9 mouse cellular contexts compared by ENCODE assay signal in the genomic region with DNA sequence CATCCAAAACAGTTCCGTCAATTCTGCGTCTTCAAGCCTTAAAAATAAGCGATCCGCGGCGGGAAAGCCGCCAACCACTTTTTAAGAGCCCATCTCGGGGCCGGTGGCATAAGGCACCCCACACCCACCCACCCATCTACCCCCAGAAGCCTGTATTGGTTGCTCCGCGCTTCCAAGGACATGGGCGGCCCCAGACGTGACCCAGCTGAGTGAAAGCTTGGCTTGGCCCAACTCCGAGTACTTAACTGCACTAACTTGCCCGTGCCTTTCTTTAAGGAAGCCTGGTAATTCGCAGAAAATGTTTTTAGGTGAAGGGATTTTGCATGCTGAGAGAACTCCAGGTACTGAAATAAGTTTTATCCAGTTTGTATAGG. TPM values are rescaled to one million over a fixed set of nuclear protein-coding genes. Genes with fewer than 3 reads are reported as not detected.
DNase-seq lines count a peak whose midpoint lies in the region; ATAC-seq lines count a peak whose summit lies in the region.
"Had no signal": no experiment of that assay in that cellular context is flagged by ENCODE, and none has a peak within 500 bp of the region (broad histone marks: within the 10 kb centered on the region; RNA-seq: fewer than 3 reads in every experiment).

No protein-coding gene starts in this region.

- no peaks in the 10 kb centered on the region for H3K36me3 ChIP-seq in neural tube, embryonic 11.5 days (ENCODE audit: control insufficient read depth, insufficient read depth, low read length)
- no peaks in the 10 kb centered on the region for H3K36me3 ChIP-seq in liver, embryonic 11.5 days (ENCODE audit: control insufficient read depth, insufficient read depth, low read length)
- 0 out of 2 replicates have a peak, but pooled peaks cover 4% of the 10 kb centered on the region for H3K36me3 ChIP-seq in stomach, embryonic 15.5 days

- 0 out of 2 replicates have a peak overlapping the region, but pooled peaks have one; percentile 37 for H3K27ac ChIP-seq in neural tube, embryonic 11.5 days (ENCODE audit: low read depth, low read length)
- peak overlapping the region; percentile 77 for H3K27ac ChIP-seq in liver, embryonic 11.5 days (ENCODE audit: low read depth, low read length)
- H3K27ac ChIP-seq in stomach, embryonic 15.5 days = peak overlapping the region; percentile 94

- H3K9ac ChIP-seq in neural tube, embryonic 11.5 days (ENCODE audit: low read length) = peak overlapping the region; percentile 49
- peak overlapping the region; percentile 64 for H3K9ac ChIP-seq in liver, embryonic 11.5 days (ENCODE audit: low read depth, low read length)
- H3K9ac ChIP-seq in stomach, embryonic 15.5 days = peak overlapping the region; percentile 34; the same call in 1 of the 2 replicates

- ATAC-seq in neural tube, embryonic 11.5 days (ENCODE audit: insufficient read depth, low FRiP score, low TSS enrichment) = no peak
- peak; percentile 21; the same call in 1 of the 2 replicates for ATAC-seq in liver, embryonic 11.5 days (replicated peaks; ENCODE audit: low FRiP score)
- 0 out of 2 replicates have a peak, but pooled peaks have one; percentile 1 for ATAC-seq in stomach, embryonic 15.5 days (ENCODE audit: insufficient read depth, low FRiP score, low read depth)
- no peak for ATAC-seq in activated CD4-positive, CD25-positive, alpha-beta regulatory T cell, adult 4 months

- H3K4me1 ChIP-seq in neural tube, embryonic 11.5 days (ENCODE audit: control insufficient read depth, insufficient read depth, low read length) = peaks cover 28% of the 10 kb centered on the region
- peaks cover 38% of the 10 kb centered on the region for H3K4me1 ChIP-seq in liver, embryonic 11.5 days (replicated peaks; ENCODE audit: control insufficient read depth, insufficient read depth, low read length)
- H3K4me1 ChIP-seq in stomach, embryonic 15.5 days = peaks cover 51% of the 10 kb centered on the region

- peak overlapping the region; percentile 56 for H3K4me2 ChIP-seq in neural tube, embryonic 11.5 days (ENCODE audit: low read depth)
- peak overlapping the region; percentile 66 for H3K4me2 ChIP-seq in liver, embryonic 11.5 days
- H3K4me2 ChIP-seq in stomach, embryonic 15.5 days = peak overlapping the region; percentile 78

- H3K4me3 ChIP-seq in neural tube, embryonic 11.5 days (ENCODE audit: low read depth, low read length) = peak overlapping the region; percentile 97
- peak overlapping the region; percentile 99 for H3K4me3 ChIP-seq in liver, embryonic 11.5 days (ENCODE audit: low read depth, low read length)
- H3K4me3 ChIP-seq in stomach, embryonic 15.5 days (replicated peaks) = peak overlapping the region; percentile 83

- 23% methylated on average over 16 of the region's 16 CpGs for WGBS in neural tube, embryonic 11.5 days
- WGBS in liver, embryonic 11.5 days = 9% methylated on average over 16 of the region's 16 CpGs
- 9% methylated on average over 16 of the region's 16 CpGs for WGBS in stomach, embryonic 15.5 days

- peak; percentile 66 for DNase-seq in adrenal gland, postnatal 14 days
- DNase-seq in adrenal gland, postnatal 36 days = no peak
- no peak for DNase-seq in neural tube, embryonic 11.5 days (ENCODE audit: low spot score)
- DNase-seq in neural tube, embryonic 10.5 days (ENCODE audit: extremely low spot score, low spot score) = no peak
- DNase-seq in liver, embryonic 11.5 days (ENCODE audit: low spot score) = no peak
- no peak for DNase-seq in frontal cortex, adult 2 months (ENCODE audit: extremely low spot score in 1 of 2, low spot score in 1 of 2)

- no peaks in the 10 kb centered on the region for H3K27me3 ChIP-seq in neural tube, embryonic 11.5 days (ENCODE audit: control insufficient read depth, insufficient read depth, low read length)
- H3K27me3 ChIP-seq in liver, embryonic 11.5 days (replicated peaks; ENCODE audit: control insufficient read depth, insufficient read depth, low read length) = no peaks in the 10 kb centered on the region
- no peaks in the 10 kb centered on the region for H3K27me3 ChIP-seq in stomach, embryonic 15.5 days (replicated peaks)

- H3K9me3 ChIP-seq in neural tube, embryonic 11.5 days (ENCODE audit: control insufficient read depth, low read length) = no peaks in the 10 kb centered on the region
- H3K9me3 ChIP-seq in liver, embryonic 11.5 days (ENCODE audit: control insufficient read depth, low read length) = no peaks in the 10 kb centered on the region
- H3K9me3 ChIP-seq in stomach, embryonic 15.5 days = no peaks in the 10 kb centered on the region

RNA-seq across cellular contexts. Expression of gene Smarcd2, which starts 0.5 kb away (rescaled TPM):
- 79.9 and 91.0 TPM in 2 replicates for total RNA-seq in adrenal gland, postnatal 14 days (2021)
- total RNA-seq in adrenal gland, postnatal 36 days (2021) = 10 to 100 TPM; 68.1 to 86.5 TPM
- 42.0 and 44.4 TPM in 2 replicates for polyA plus RNA-seq in neural tube, embryonic 11.5 days (2014; fragmentation: Nextera tagmentation; extraction: Ambion mirVana)
- 60.3 and 62.9 TPM in 2 replicates for polyA plus RNA-seq in liver, embryonic 11.5 days (2014; fragmentation: Nextera tagmentation; extraction: Ambion mirVana)
- 70.2 and 78.3 TPM in 2 replicates for polyA plus RNA-seq in stomach, embryonic 15.5 days (2015; fragmentation: Nextera tagmentation; extraction: Ambion mirVana)
- polyA plus RNA-seq in frontal cortex, adult 2 months (2012; rRNA removed) = 32.1 and 33.5 TPM in 2 replicates
- polyA plus RNA-seq in activated CD4-positive, CD25-positive, alpha-beta regulatory T cell, adult 4 months (2017; shearing (Covaris generic)) = 10 to 100 TPM; 17.6 to 23.2 TPM

RNA-seq across cellular contexts. Expression of gene Tcam1, which starts 3.2 kb away (rescaled TPM):
- 0.11 and 0.23 TPM in 2 replicates for total RNA-seq in adrenal gland, postnatal 14 days (2021)
- total RNA-seq in adrenal gland, postnatal 36 days (2021) = under 1 TPM; 0.23 to 0.36 TPM
- polyA plus RNA-seq in neural tube, embryonic 11.5 days (2014; fragmentation: Nextera tagmentation; extraction: Ambion mirVana) = 0.14 and 0.21 TPM in 2 replicates
- 0.66 and 1.2 TPM in 2 replicates for polyA plus RNA-seq in liver, embryonic 11.5 days (2014; fragmentation: Nextera tagmentation; extraction: Ambion mirVana)
- polyA plus RNA-seq in stomach, embryonic 15.5 days (2015; fragmentation: Nextera tagmentation; extraction: Ambion mirVana) = 0.27 and 0.28 TPM in 2 replicates
- polyA plus RNA-seq in frontal cortex, adult 2 months (2012; rRNA removed) = 0.23 and 0.28 TPM in 2 replicates
- polyA plus RNA-seq in activated CD4-positive, CD25-positive, alpha-beta regulatory T cell, adult 4 months (2017; shearing (Covaris generic)) = under 1 TPM; 0.12 to 0.43 TPM

RNA-seq across cellular contexts. Expression of gene Psmc5, which starts 17.3 kb away (rescaled TPM):
- 141 and 146 TPM in 2 replicates for total RNA-seq in adrenal gland, postnatal 14 days (2021)
- 100 to 1,000 TPM; 154 to 172 TPM for total RNA-seq in adrenal gland, postnatal 36 days (2021)
- polyA plus RNA-seq in neural tube, embryonic 11.5 days (2014; fragmentation: Nextera tagmentation; extraction: Ambion mirVana) = 414 and 431 TPM in 2 replicates
- polyA plus RNA-seq in liver, embryonic 11.5 days (2014; fragmentation: Nextera tagmentation; extraction: Ambion mirVana) = 304 and 310 TPM in 2 replicates
- polyA plus RNA-seq in stomach, embryonic 15.5 days (2015; fragmentation: Nextera tagmentation; extraction: Ambion mirVana) = 242 and 266 TPM in 2 replicates
- polyA plus RNA-seq in frontal cortex, adult 2 months (2012; rRNA removed) = 229 and 247 TPM in 2 replicates
- polyA plus RNA-seq in activated CD4-positive, CD25-positive, alpha-beta regulatory T cell, adult 4 months (2017; shearing (Covaris generic)) = 100 to 1,000 TPM; 140 to 180 TPM

RNA-seq across cellular contexts. Expression of gene Ftsj3, which starts 17.4 kb away (rescaled TPM):
- 66.1 and 77.0 TPM in 2 replicates for total RNA-seq in adrenal gland, postnatal 14 days (2021)
- total RNA-seq in adrenal gland, postnatal 36 days (2021) = 10 to 100 TPM; 55.2 to 66.2 TPM
- polyA plus RNA-seq in neural tube, embryonic 11.5 days (2014; fragmentation: Nextera tagmentation; extraction: Ambion mirVana) = 64.5 and 66.9 TPM in 2 replicates
- polyA plus RNA-seq in liver, embryonic 11.5 days (2014; fragmentation: Nextera tagmentation; extraction: Ambion mirVana) = 110 and 117 TPM in 2 replicates
- polyA plus RNA-seq in stomach, embryonic 15.5 days (2015; fragmentation: Nextera tagmentation; extraction: Ambion mirVana) = 49.7 and 56.5 TPM in 2 replicates
- polyA plus RNA-seq in frontal cortex, adult 2 months (2012; rRNA removed) = 23.7 and 28.1 TPM in 2 replicates
- 10 to 100 TPM; 43.4 to 53.4 TPM for polyA plus RNA-seq in activated CD4-positive, CD25-positive, alpha-beta regulatory T cell, adult 4 months (2017; shearing (Covaris generic))

RNA-seq across cellular contexts. Expression of gene Gh, which starts 28.4 kb away (rescaled TPM):
- not detected in 2 replicates for total RNA-seq in adrenal gland, postnatal 14 days (2021)
- not detected for total RNA-seq in adrenal gland, postnatal 36 days (2021)
- not detected in 2 replicates for polyA plus RNA-seq in neural tube, embryonic 11.5 days (2014; fragmentation: Nextera tagmentation; extraction: Ambion mirVana)
- polyA plus RNA-seq in liver, embryonic 11.5 days (2014; fragmentation: Nextera tagmentation; extraction: Ambion mirVana) = not detected in 2 replicates
- polyA plus RNA-seq in stomach, embryonic 15.5 days (2015; fragmentation: Nextera tagmentation; extraction: Ambion mirVana) = not detected in 2 replicates
- polyA plus RNA-seq in frontal cortex, adult 2 months (2012; rRNA removed) = 2.1 TPM in 1 of 2 replicates, not detected in the other
- not detected for polyA plus RNA-seq in activated CD4-positive, CD25-positive, alpha-beta regulatory T cell, adult 4 months (2017; shearing (Covaris generic))
- total RNA-seq: left cerebral cortex, adult 18-20 months had no signal

Comparison
In these comparisons a context has a peak if more than half of its experiments do, and no peak if none do; other contexts are left out.
1. ATAC-seq: peak in liver, embryonic 11.5 days (single experiment) and stomach, embryonic 15.5 days (single experiment); none in neural tube, embryonic 11.5 days (single experiment) and activated CD4-positive, CD25-positive, alpha-beta regulatory T cell, adult 4 months (single experiment).
2. H3K27ac ChIP-seq: peak in every context shown above with its lines; median percentile 94 in stomach, embryonic 15.5 days; 77 in liver, embryonic 11.5 days; 37 in neural tube, embryonic 11.5 days.
3. Peak in every context shown above with its lines, with median percentiles within 50 percentile points of each other: H3K4me2 ChIP-seq, H3K4me3 ChIP-seq and H3K9ac ChIP-seq.